8 mouse cellular contexts compared by ENCODE assay signal in genomic region chr11:75047736-75048407, GRCm38 (mm10).
DNase-seq lines count a peak whose midpoint lies in the region; ATAC-seq and TF ChIP-seq lines count a peak whose summit lies in the region.

No protein-coding gene starts in this region.

- no peaks in the 10 kb centered on the region for H3K9me3 ChIP-seq in neural tube, embryonic 11.5 days (ENCODE audit: control insufficient read depth, low read length)
- H3K9me3 ChIP-seq in kidney, postnatal 0 days (replicated peaks; ENCODE audit: low read length) = no peaks in the 10 kb centered on the region
- no peaks in the 10 kb centered on the region for H3K9me3 ChIP-seq in stomach, postnatal 0 days (ENCODE audit: control insufficient read depth, low read length)
- no peaks in the 10 kb centered on the region for H3K9me3 ChIP-seq in midbrain, embryonic 11.5 days (ENCODE audit: control insufficient read depth, low read length)

- no peak overlapping the region for H3K4me2 ChIP-seq in neural tube, embryonic 11.5 days (ENCODE audit: low read depth)
- no peak overlapping the region for H3K4me2 ChIP-seq in kidney, postnatal 0 days (ENCODE audit: low read length)
- no peak overlapping the region for H3K4me2 ChIP-seq in stomach, postnatal 0 days (replicated peaks; ENCODE audit: low read depth)
- no peak overlapping the region for H3K4me2 ChIP-seq in midbrain, embryonic 11.5 days

- H3K27me3 ChIP-seq in neural tube, embryonic 11.5 days (ENCODE audit: control insufficient read depth, insufficient read depth, low read length) = no peaks in the 10 kb centered on the region
- H3K27me3 ChIP-seq in kidney, postnatal 0 days (ENCODE audit: insufficient read depth, low read length) = no peaks in the 10 kb centered on the region
- H3K27me3 ChIP-seq in stomach, postnatal 0 days (ENCODE audit: control insufficient read depth, insufficient read depth, low read length) = no peaks in the 10 kb centered on the region
- no peaks in the 10 kb centered on the region for H3K27me3 ChIP-seq in midbrain, embryonic 11.5 days (ENCODE audit: control insufficient read depth, insufficient read depth, low read length)

- peak overlapping the region; percentile 51 for H3K4me3 ChIP-seq in gastrocnemius, adult 2 months
- no peak overlapping the region for H3K4me3 ChIP-seq in neural tube, embryonic 11.5 days (ENCODE audit: low read depth, low read length)
- no peak overlapping the region for H3K4me3 ChIP-seq in kidney, postnatal 0 days (replicated peaks; ENCODE audit: low read depth, low read length)
- H3K4me3 ChIP-seq in stomach, postnatal 0 days (ENCODE audit: low read depth, low read length) = no peak overlapping the region
- no peak overlapping the region for H3K4me3 ChIP-seq in midbrain, embryonic 11.5 days (ENCODE audit: low read depth, low read length)

- peak overlapping the region; percentile 86 for H3K27ac ChIP-seq in gastrocnemius, adult 2 months
- H3K27ac ChIP-seq in neural tube, embryonic 11.5 days (ENCODE audit: low read depth, low read length) = peak overlapping the region; percentile 24; the same call in 1 of the 2 replicates
- H3K27ac ChIP-seq in kidney, postnatal 0 days = peak overlapping the region; percentile 90
- H3K27ac ChIP-seq in stomach, postnatal 0 days (replicated peaks) = peak overlapping the region; percentile 74
- no peak overlapping the region for H3K27ac ChIP-seq in midbrain, embryonic 11.5 days (ENCODE audit: low read depth, low read length)

- 0 out of 2 replicates have a peak, but pooled peaks cover 2% of the 10 kb centered on the region for H3K36me3 ChIP-seq in neural tube, embryonic 11.5 days (ENCODE audit: control insufficient read depth, insufficient read depth, low read length)
- H3K36me3 ChIP-seq in kidney, postnatal 0 days (ENCODE audit: insufficient read depth, low read length) = 0 out of 2 replicates have a peak, but pooled peaks cover 2% of the 10 kb centered on the region
- no peaks in the 10 kb centered on the region for H3K36me3 ChIP-seq in stomach, postnatal 0 days (ENCODE audit: control insufficient read depth, insufficient read depth, low read length)
- H3K36me3 ChIP-seq in midbrain, embryonic 11.5 days (ENCODE audit: control insufficient read depth, insufficient read depth, low read length) = 0 out of 2 replicates have a peak, but pooled peaks cover 2% of the 10 kb centered on the region

- 80% methylated on average over 7 of the region's 7 CpGs for WGBS in neural tube, embryonic 11.5 days
- WGBS in kidney, postnatal 0 days = 51% methylated on average over 7 of the region's 7 CpGs
- 62% methylated on average over 7 of the region's 7 CpGs for WGBS in stomach, postnatal 0 days
- WGBS in midbrain, embryonic 11.5 days = 86% methylated on average over 7 of the region's 7 CpGs

- ATAC-seq in neural tube, embryonic 11.5 days (ENCODE audit: insufficient read depth, low FRiP score, low TSS enrichment) = no peak
- no peak for ATAC-seq in kidney, postnatal 0 days (replicated peaks; ENCODE audit: low FRiP score, low read depth)
- ATAC-seq in stomach, postnatal 0 days (ENCODE audit: low FRiP score, low TSS enrichment) = no peak
- no peak for ATAC-seq in midbrain, embryonic 11.5 days (ENCODE audit: low FRiP score)

- H3K9ac ChIP-seq in neural tube, embryonic 11.5 days (ENCODE audit: low read length) = no peak overlapping the region
- no peak overlapping the region for H3K9ac ChIP-seq in kidney, postnatal 0 days (ENCODE audit: low read depth, low read length)
- no peak overlapping the region for H3K9ac ChIP-seq in stomach, postnatal 0 days (ENCODE audit: low read length)
- no peak overlapping the region for H3K9ac ChIP-seq in midbrain, embryonic 11.5 days (ENCODE audit: low read length)

- peak; percentile 66 for DNase-seq in gastrocnemius, adult 2 months
- no peak for DNase-seq in gastrocnemius, adult 18-20 months (ENCODE audit: low spot score)
- DNase-seq in neural tube, embryonic 11.5 days (ENCODE audit: low spot score) = no peak
- no peak for DNase-seq in neural tube, embryonic 10.5 days (ENCODE audit: extremely low spot score, low spot score)
- no peak for DNase-seq in kidney, postnatal 0 days (ENCODE audit: low spot score)
- no peak for DNase-seq in stomach, postnatal 0 days (ENCODE audit: low spot score)
- no peak for DNase-seq in midbrain, embryonic 11.5 days (ENCODE audit: low spot score, missing footprints)
- DNase-seq in frontal cortex, postnatal 36 days (ENCODE audit: low spot score in 2 of 2) = no peak

- intact Hi-C loops in gastrocnemius, adult 2 months (cut with DNase I) = loop anchor here (5.0 kb wide), 3 partner anchors 36 to 119 kb away; partner anchors contain the start of gene Hic1

- TF ChIP-seq CTCF in gastrocnemius, adult 2 months (IDR thresholded peaks at IDR 0.05) = no peak
- TF ChIP-seq CTCF in kidney, postnatal 0 days (IDR thresholded peaks at IDR 0.05; ENCODE audit: low read depth) = no peak
- TF ChIP-seq CTCF in stomach, postnatal 0 days (IDR thresholded peaks at IDR 0.05; ENCODE audit: low read depth) = no peak

- no peak for TF ChIP-seq EP300 in stomach, postnatal 0 days (optimal IDR thresholded peaks at IDR 0.05)

- peaks cover 12% of the 10 kb centered on the region for H3K4me1 ChIP-seq in neural tube, embryonic 11.5 days (ENCODE audit: control insufficient read depth, insufficient read depth, low read length)
- H3K4me1 ChIP-seq in kidney, postnatal 0 days (replicated peaks; ENCODE audit: insufficient read depth, low read length) = peaks cover 59% of the 10 kb centered on the region
- peaks cover 13% of the 10 kb centered on the region for H3K4me1 ChIP-seq in stomach, postnatal 0 days (replicated peaks; ENCODE audit: control insufficient read depth, insufficient read depth)
- H3K4me1 ChIP-seq in midbrain, embryonic 11.5 days (ENCODE audit: control insufficient read depth, insufficient read depth, low read length) = no peaks in the 10 kb centered on the region
